Mouse (Mus musculus) CH12.LX (cell line): ENCODE results near the gene Gm29133. TPM values are rescaled to one million over a fixed set of nuclear protein-coding genes. Genes with fewer than 3 reads are reported as not detected.
A peak's percentile ranks its signal among the peaks of the same experiment; 100 is the strongest.

Experiments
- DNase-seq: peaks from one replicate; pipeline ENCODE4 v3.0.0-alpha.2; 2013; ENCODE audit errors: extremely low read depth
- H3K27ac ChIP-seq: 2 replicates; pipeline ENCODE4 v1.5.1; 2012; ENCODE audit warnings: low read depth, mild to moderate bottlenecking, control low read depth, moderate library complexity; ENCODE audit not compliant: insufficient read depth
- H3K27me3 ChIP-seq: replicated peaks from 2 replicates; pipeline ENCODE3; 2012; ENCODE audit warnings: inconsistent platforms
- H3K36me3 ChIP-seq, 2 experiments: replicated peaks in 1 of 2; 2 replicates each; pipeline versions ENCODE3 to v1.6.1; 2012; ENCODE audit warnings: inconsistent platforms in 1 of 2, low read length in 1 of 2, mild to moderate bottlenecking in 1 of 2, mixed read lengths in 1 of 2, moderate library complexity in 1 of 2; ENCODE audit not compliant: control insufficient read depth in 1 of 2, insufficient read depth in 1 of 2
- H3K4me1 ChIP-seq, 2 experiments: 2 replicates each; pipeline ENCODE4 v1.6.1; 2012; ENCODE audit warnings: inconsistent platforms in 1 of 2, moderate library complexity in 1 of 2; ENCODE audit not compliant: insufficient read depth in 2 of 2, control insufficient read depth in 1 of 2
- H3K4me2 ChIP-seq: 2 replicates; pipeline ENCODE4 v1.6.1; 2012; ENCODE audit warnings: low read depth, mild to moderate bottlenecking, control low read depth; ENCODE audit not compliant: poor library complexity, insufficient read depth, severe bottlenecking
- H3K4me3 ChIP-seq, 3 experiments: fragments of 150-350 bp in 1 of 3; sonication (generic) in 1 of 3; replicated peaks in 1 of 3; 2 replicates each; pipeline versions ENCODE3 to v1.5.1; 2011 to 2012; ENCODE audit warnings: low read depth in 2 of 3, low read length in 2 of 3, mild to moderate bottlenecking in 2 of 3, moderate library complexity in 2 of 3, control low read depth in 1 of 3, improper control_type of control experiment in 1 of 3, inconsistent platforms in 1 of 3, mixed read lengths in 1 of 3; ENCODE audit not compliant: poor library complexity in 1 of 3
- H3K79me2 ChIP-seq: replicated peaks from 2 replicates; pipeline ENCODE4 v1.6.1; 2012; ENCODE audit warnings: mild to moderate bottlenecking, moderate library complexity; ENCODE audit not compliant: control insufficient read depth, poor library complexity, insufficient read depth, severe bottlenecking; ENCODE audit errors: extremely low read depth
- H3K9ac ChIP-seq: 2 replicates; pipeline ENCODE4 v1.6.1; 2012; ENCODE audit warnings: low read depth, mild to moderate bottlenecking, control low read depth, moderate library complexity; ENCODE audit not compliant: insufficient read depth
- H3K9me3 ChIP-seq: replicated peaks from 2 replicates; pipeline ENCODE3; 2012; ENCODE audit warnings: low read length, inconsistent platforms, mixed read lengths
- BHLHE40 ChIP-seq: IDR thresholded peaks from 2 replicates; pipeline ENCODE4 v1.6.1; 2011; ENCODE audit warnings: mild to moderate bottlenecking, low read depth, low read length, improper control_type of control experiment
- CHD1 ChIP-seq: IDR thresholded peaks from 2 replicates; pipeline ENCODE4 v1.6.1; 2012; ENCODE audit warnings: low read depth, low read length, improper control_type of control experiment, inconsistent platforms
- ELF1 ChIP-seq: IDR thresholded peaks from 2 replicates; pipeline ENCODE4 v1.6.1; 2014; ENCODE audit warnings: low read depth, mild to moderate bottlenecking, inconsistent platforms, low read length, improper control_type of control experiment
- EP300 ChIP-seq: IDR thresholded peaks from 2 replicates; pipeline ENCODE4 v1.6.1; 2011; ENCODE audit warnings: low read length, improper control_type of control experiment
- ETS1 ChIP-seq: conservative IDR thresholded peaks from 2 replicates; pipeline ENCODE4 v1.6.1; 2012; ENCODE audit warnings: low read depth, mild to moderate bottlenecking, inconsistent platforms, low read length, improper control_type of control experiment, moderate library complexity
- HCFC1 ChIP-seq: IDR thresholded peaks from 2 replicates; pipeline ENCODE4 v1.6.1; 2012; ENCODE audit warnings: low read depth, mild to moderate bottlenecking, inconsistent platforms, low read length, improper control_type of control experiment
- IRF4 ChIP-seq: IDR thresholded peaks from 2 replicates; pipeline ENCODE4 v1.6.1; 2014; ENCODE audit warnings: low read depth, mild to moderate bottlenecking, inconsistent platforms, low read length, improper control_type of control experiment
- JUN ChIP-seq: IDR thresholded peaks from 2 replicates; pipeline ENCODE4 v1.6.1; 2011; ENCODE audit warnings: low read depth, mild to moderate bottlenecking, low read length, improper control_type of control experiment, moderate library complexity; ENCODE audit not compliant: insufficient read depth
- JUND ChIP-seq: conservative IDR thresholded peaks from 2 replicates; pipeline ENCODE4 v1.6.1; 2011; ENCODE audit warnings: low read depth, low read length, improper control_type of control experiment
- KAT2A ChIP-seq: IDR thresholded peaks from 2 replicates; pipeline ENCODE4 v1.6.1; 2012; ENCODE audit warnings: low read length, improper control_type of control experiment, inconsistent platforms; ENCODE audit not compliant: insufficient replicate concordance
- MAZ ChIP-seq: IDR thresholded peaks from 2 replicates; pipeline ENCODE4 v1.6.1; 2012; ENCODE audit warnings: low read depth, mild to moderate bottlenecking, inconsistent platforms, low read length, improper control_type of control experiment, moderate library complexity
- MXI1 ChIP-seq: IDR thresholded peaks from 2 replicates; pipeline ENCODE4 v1.6.1; 2011; ENCODE audit warnings: mild to moderate bottlenecking, low read depth, low read length, improper control_type of control experiment
- MYC ChIP-seq: IDR thresholded peaks from 2 replicates; pipeline ENCODE4 v1.6.1; 2011; ENCODE audit warnings: low read depth, mild to moderate bottlenecking, improper control_type of control experiment, low read length
- NELFE ChIP-seq: IDR thresholded peaks from 2 replicates; pipeline ENCODE4 v1.6.1; 2011; ENCODE audit warnings: low read depth, low read length, improper control_type of control experiment
- POLR2A ChIP-seq: IDR thresholded peaks from 2 replicates; pipeline ENCODE4 v1.6.1; 2011; ENCODE audit warnings: low read depth, mild to moderate bottlenecking, improper control_type of control experiment, low read length
- SIN3A ChIP-seq: IDR thresholded peaks from 2 replicates; pipeline ENCODE4 v1.6.1; 2012; ENCODE audit warnings: low read length, improper control_type of control experiment, inconsistent platforms
- TBP ChIP-seq: conservative IDR thresholded peaks from 2 replicates; pipeline ENCODE4 v1.6.1; 2011; ENCODE audit warnings: low read depth, low read length, improper control_type of control experiment
- TCF12 ChIP-seq: IDR thresholded peaks from 2 replicates; pipeline ENCODE4 v1.6.1; 2014; ENCODE audit warnings: low read depth, mild to moderate bottlenecking, inconsistent platforms, low read length, improper control_type of control experiment
- ZMIZ1 ChIP-seq: IDR thresholded peaks from 2 replicates; pipeline ENCODE4 v1.6.1; 2012; ENCODE audit warnings: low read depth, mild to moderate bottlenecking, inconsistent platforms, low read length, improper control_type of control experiment
- ZNF384 ChIP-seq: IDR thresholded peaks from 2 replicates; pipeline ENCODE4 v1.6.1; 2012; ENCODE audit warnings: low read depth, low read length, improper control_type of control experiment, inconsistent platforms
- dilution Hi-C: fragments of 300-500 bp; cut with MboI; formaldehyde crosslinking; loops from 2 replicates; pipeline ENCODE4 v1.14.3; 2020; ENCODE audit warnings: low sequenced_read_pairs; ENCODE audit not compliant: extremely low pct_unique_long_range_greater_than_20kb, extremely low pct_ligation_motif_present
- in situ Hi-C: fragments of 300-500 bp; cut with MboI; formaldehyde crosslinking; loops from 3 replicates; pipeline ENCODE4 v1.14.3; 2019; ENCODE audit warnings: low sequenced_read_pairs, low pct_ligation_motif_present, low pct_unique_long_range_greater_than_20kb, mixed read lengths
- polyA plus RNA-seq: library from polyadenylated mRNA; unstranded; fragments of >175 nt; gene quantifications from 2 replicates; pipeline ENCODE4 v1.2.1, GENCODE M21; 2012; ENCODE audit warnings: low read depth; ENCODE audit not compliant: insufficient read length
- total RNA-seq, 2 experiments: library from RNA; depleted of rRNA; stranded (reverse); fragments of 300-350 nt in 1 of 2; fragments of >200 nt in 1 of 2; gene quantifications; 2 replicates each; pipeline ENCODE4 v1.2.3; 2012 to 2014

Gene Gm29133
- total and polyA plus RNA-seq, 3 experiments: not detected

DNA sequence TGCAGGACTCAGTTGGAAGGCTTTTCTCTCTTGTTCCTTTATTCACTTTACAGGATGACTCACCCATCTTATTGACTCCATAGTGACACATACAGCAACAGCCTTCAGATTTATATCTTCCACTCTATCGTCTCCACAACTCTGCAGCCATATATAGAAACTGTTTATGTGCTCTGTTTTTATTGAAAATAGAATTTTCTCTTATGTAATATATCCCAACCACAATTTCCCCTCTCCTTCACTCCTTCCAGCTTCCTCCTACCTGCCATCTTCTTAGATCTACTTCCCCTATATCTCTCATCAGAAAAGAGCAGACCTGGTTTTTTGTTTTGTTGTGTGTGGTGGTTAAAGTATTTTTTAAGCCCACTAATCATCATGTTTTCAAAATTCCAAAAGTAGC lies 76.5 kb downstream of the Gm29133 start:
- DNase-seq: no peak
- Histone ChIP-seq H3K4me1 (peaks cover 4 to 8% of the 10 kb centered on the region in 2 experiments; a peak in 1 of 4 replicates), H3K4me3 (no peak overlapping the region), H3K9me3 (no peaks in the 10 kb centered on the region), H3K27me3 (no peaks in the 10 kb centered on the region), H3K36me3 (no peaks in the 10 kb centered on the region), H3K9ac (no peak overlapping the region), H3K27ac (no peak overlapping the region), H3K79me2 (no peaks in the 10 kb centered on the region), H3K4me2 (no peak overlapping the region)
- dilution Hi-C loops (no loop called here), in situ Hi-C loops (no loop called here)
- TF ChIP-seq POLR2A (no peak), KAT2A (no peak), HCFC1 (no peak)

DNA sequence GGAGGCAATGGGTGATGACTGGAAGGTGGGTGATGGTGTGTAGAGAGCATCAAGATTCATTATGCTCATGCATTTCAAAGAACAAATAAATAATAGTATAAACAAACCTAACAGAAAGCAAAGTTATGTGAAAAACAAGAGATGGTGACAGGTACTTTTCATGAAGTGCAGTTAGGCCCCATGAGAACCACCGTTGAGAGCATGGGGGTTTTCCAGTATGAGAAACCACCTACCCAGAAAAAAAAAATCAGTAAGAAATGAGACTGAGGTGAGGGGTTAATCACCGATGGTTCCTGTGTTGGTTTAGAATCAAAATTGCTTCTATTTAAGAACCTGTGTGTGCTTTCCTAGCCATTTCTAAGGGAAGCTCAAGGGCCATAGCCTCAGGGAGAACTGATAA lies 86.8 kb downstream of the Gm29133 start:
- in situ Hi-C loops: loop anchor here (10.0 kb wide), 1 partner anchor 90 kb away; the partner anchor contains the start of gene Gm29133
- H3K27me3 ChIP-seq: no peaks in the 10 kb centered on the region
- no peaks in the 10 kb centered on the region for H3K9me3 ChIP-seq
- no peak overlapping the region for H3K4me3 ChIP-seq
- peak overlapping the region; percentile 87; the same call in 1 of the 2 replicates for H3K27ac ChIP-seq
- H3K4me1 ChIP-seq: peaks cover 13 to 29% of the 10 kb centered on the region in 2 experiments
- dilution Hi-C loops: no loop called here
- H3K4me2 ChIP-seq: peak overlapping the region; percentile 74
- TF ChIP-seq ZNF384 (peak; percentile 95), HCFC1 (no peak), MXI1 (no peak), ELF1 (no peak), BHLHE40 (peak; percentile 36; the same call in 1 of the 2 replicates), TBP (no peak), JUND (no peak), IRF4 (peak; percentile 70), CHD1 (no peak), SIN3A (no peak), MAZ (no peak), ZMIZ1 (no peak), EP300 (peak; percentile 58; the same call in 1 of the 2 replicates), ETS1 (peak; percentile 57), NELFE (no peak), MYC (no peak), TCF12 (peak; percentile 28; the same call in 1 of the 2 replicates), JUN (peak; percentile 35; the same call in 1 of the 2 replicates)
- no peak overlapping the region for H3K9ac ChIP-seq
- no peaks in the 10 kb centered on the region for H3K36me3 ChIP-seq
- H3K79me2 ChIP-seq: no peaks in the 10 kb centered on the region
- DNase-seq: peak; percentile 48
